Mouse (Mus musculus) left cerebral cortex, postnatal 14 days (tissue): ENCODE measurements at regions not wholly inside any gene's neighbourhood (a gene's known extent, or its start where the extent isn't known, plus 50 kb on each side); places are given as distances from the start of the nearest gene placed in this dataset.

Experiments
- DNase-seq, 2 experiments: peaks; one replicate each; pipeline ENCODE4 v3.0.0; 2021 to 2022; ENCODE audit warnings: low spot score in 2 of 2, mixed read lengths in 1 of 2
- intact Hi-C: fragments of 180-260 bp; cut with DNase I; formaldehyde crosslinking; loops from one replicate; pipeline ENCODE4 v1.15.1; 2025

- intact Hi-C loops, result no loop called here
- DNase-seq, result no peak
Measured at GRCm38 (mm10) chr8:102845362-102845761, 59.9 kb upstream of the Cdh11 start.

- no peak for DNase-seq
- intact Hi-C loops, result no loop called here
Measured at GRCm38 (mm10) chr8:102860021-102860420, 74.6 kb upstream of the Cdh11 start.

- no peak for DNase-seq
- intact Hi-C loops, result no loop called here
Measured at GRCm38 (mm10) chr8:102899525-102899924, 114.1 kb upstream of the Cdh11 start.

- no peak for DNase-seq
- intact Hi-C loops, result no loop called here
Measured at GRCm38 (mm10) chr8:102900662-102901061, 115.2 kb upstream of the Cdh11 start.

- DNase-seq, result no peak
- intact Hi-C loops, result no loop called here
Measured at GRCm38 (mm10) chr8:102907444-102907843, 122.0 kb upstream of the Cdh11 start.

- no peak for DNase-seq
- intact Hi-C loops, result no loop called here
Measured at GRCm38 (mm10) chr8:102931342-102931835, 145.9 kb upstream of the Cdh11 start.

GRCm38 (mm10) chr8:102938771-102939170, 153.3 kb upstream of the Cdh11 start:
- intact Hi-C loops, result no loop called here

GRCm38 (mm10) chr8:102945546-102945945, 160.1 kb upstream of the Cdh11 start:
- DNase-seq, result no peak

More at GRCm38 (mm10) chr8:102938771-102939170, 153.3 kb upstream of the Cdh11 start:
- DNase-seq, result no peak

GRCm38 (mm10) chr8:102978161-102978581, 192.7 kb upstream of the Cdh11 start:
- no peak for DNase-seq
- intact Hi-C loops, result no loop called here

More at GRCm38 (mm10) chr8:102945546-102945945, 160.1 kb upstream of the Cdh11 start:
- intact Hi-C loops, result no loop called here

- DNase-seq, result no peak
- intact Hi-C loops, result no loop called here
Measured at GRCm38 (mm10) chr8:102983220-102983909, 197.9 kb upstream of the Cdh11 start.

- no peak for DNase-seq
- intact Hi-C loops, result no loop called here
Measured at GRCm38 (mm10) chr8:102983910-102984225, 198.4 kb upstream of the Cdh11 start.

GRCm38 (mm10) chr8:103007284-103007984, 222.0 kb upstream of the Cdh11 start:
- no peak for DNase-seq
- intact Hi-C loops, result no loop called here

- peak in 1 of 2 experiments; percentile 3 for DNase-seq
- intact Hi-C loops, result no loop called here
Measured at GRCm38 (mm10) chr8:103019121-103019520, 233.7 kb upstream of the Cdh11 start.

- DNase-seq, result no peak
- intact Hi-C loops, result no loop called here
Measured at GRCm38 (mm10) chr8:103023237-103023636, 237.8 kb upstream of the Cdh11 start.

GRCm38 (mm10) chr8:103031708-103032107, 246.3 kb upstream of the Cdh11 start:
- DNase-seq, result no peak
- intact Hi-C loops, result no loop called here

- intact Hi-C loops, result no loop called here
- no peak for DNase-seq
Measured at GRCm38 (mm10) chr8:103033956-103034355, 248.5 kb upstream of the Cdh11 start.

- DNase-seq, result no peak
- intact Hi-C loops, result loop anchor here (10.0 kb wide), 1 partner anchor 287 kb away; the partner anchor contains the start of gene Cdh11
Measured at GRCm38 (mm10) chr8:103072079-103072635, 286.7 kb upstream of the Cdh11 start.

GRCm38 (mm10) chr8:103072646-103073045, 287.2 kb upstream of the Cdh11 start:
- no peak for DNase-seq
- intact Hi-C loops, result loop anchor here (10.0 kb wide), 1 partner anchor 288 kb away; the partner anchor contains the start of gene Cdh11

- no peak for DNase-seq
- intact Hi-C loops, result loop anchor here (10.0 kb wide), 1 partner anchor 294 kb away; the partner anchor contains the start of gene Cdh11
Measured at GRCm38 (mm10) chr8:103078559-103078958, 293.1 kb upstream of the Cdh11 start.

- peak; percentile 4 to 39 for DNase-seq
- intact Hi-C loops, result no loop called here
Measured at GRCm38 (mm10) chr8:103086956-103087482, 301.6 kb upstream of the Cdh11 start.
